Mouse (Mus musculus) kidney, adult 2 months (tissue): ENCODE data around the gene Slc16a13.

Source experiments
- CTCF ChIP-seq: fragments of 200-500 bp; conservative IDR thresholded peaks from 2 replicates; pipeline ENCODE4 v1.5.1; 2011; ENCODE audit warnings: low read depth, mild to moderate bottlenecking, control low read depth, low read length, moderate library complexity, mixed read lengths; ENCODE audit not compliant: insufficient read depth, insufficient read length
- POLR2A ChIP-seq: fragments of 200-500 bp; IDR thresholded peaks from one replicate; pipeline ENCODE4 v1.6.1; 2011; ENCODE audit warnings: low read depth, low read length, control low read depth

DNA sequence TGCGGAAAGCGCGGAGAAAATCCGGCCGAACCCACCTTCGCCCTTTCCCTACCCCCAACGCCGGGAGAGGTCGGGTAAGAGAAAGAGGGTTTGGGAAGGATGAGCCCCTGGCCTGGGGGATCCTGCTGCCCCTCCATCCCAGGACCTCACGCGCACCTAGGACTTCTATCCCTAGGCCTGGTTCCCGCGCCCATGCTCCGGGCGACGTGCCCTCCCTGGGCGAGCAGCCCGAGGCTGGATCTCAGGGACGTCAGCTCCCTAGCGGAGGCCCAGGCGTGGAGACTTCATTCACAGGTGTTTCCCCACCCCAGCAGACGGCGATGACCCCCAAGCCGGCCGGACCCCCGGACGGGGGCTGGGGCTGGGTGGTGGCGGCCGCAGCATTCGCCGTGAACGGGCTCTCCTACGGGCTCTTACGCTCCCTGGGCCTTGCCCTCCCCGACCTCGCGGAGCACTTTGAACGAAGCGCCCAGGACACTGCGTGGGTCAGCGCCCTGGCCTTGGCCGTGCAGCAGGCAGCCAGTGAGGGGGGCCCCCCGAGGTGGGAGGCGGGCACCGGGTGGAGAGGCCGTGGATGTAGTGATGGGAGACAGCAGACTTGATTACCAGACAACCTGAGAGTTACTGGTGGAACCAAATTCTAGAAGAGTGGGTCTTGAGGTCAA lies 6.5 kb downstream of the Slc16a13 start:
- TF ChIP-seq POLR2A = no peak
- no peak for TF ChIP-seq CTCF
